Mouse (Mus musculus): ENCODE measurements around the gene Aldh1l1. TPM values are rescaled to one million over a fixed set of nuclear protein-coding genes. Genes with fewer than 3 reads are reported as not detected.

Gene Aldh1l1
- polyA plus RNA-seq, 1 experiment from 2014 or later: 1.1 TPM

GRCm38 (mm10) chr6:90462181-90462706 is 24.0 kb upstream of the Aldh1l1 start, which contains the start of gene Klf15:
Gene Klf15 (plus strand): TSS chr6:90462576.
- H3K9me3 ChIP-seq: no peaks in the 10 kb centered on the region
- H3K36me3 ChIP-seq: peaks cover 7% of the 10 kb centered on the region
- peak; percentile 39; the same call in 1 of the 2 replicates for ATAC-seq (ENCODE audit: extremely low read depth, insufficient number of reproducible peaks, low FRiP score, low TSS enrichment)
- H3K4me2 ChIP-seq: peak within 1 kb of the TSS; percentile 95
- peak within 1 kb of the TSS; percentile 84 for H3K9ac ChIP-seq
- peaks cover 22% of the 10 kb centered on the region for H3K4me1 ChIP-seq
- under 1% methylated on average over 70 of the region's 70 CpGs for WGBS
- peak within 1 kb of the TSS; percentile 85 for H3K27ac ChIP-seq (replicated peaks)
- H3K27me3 ChIP-seq (replicated peaks): peaks cover 40% of the 10 kb centered on the region
- H3K4me3 ChIP-seq: peak within 1 kb of the TSS; percentile 64

DNA sequence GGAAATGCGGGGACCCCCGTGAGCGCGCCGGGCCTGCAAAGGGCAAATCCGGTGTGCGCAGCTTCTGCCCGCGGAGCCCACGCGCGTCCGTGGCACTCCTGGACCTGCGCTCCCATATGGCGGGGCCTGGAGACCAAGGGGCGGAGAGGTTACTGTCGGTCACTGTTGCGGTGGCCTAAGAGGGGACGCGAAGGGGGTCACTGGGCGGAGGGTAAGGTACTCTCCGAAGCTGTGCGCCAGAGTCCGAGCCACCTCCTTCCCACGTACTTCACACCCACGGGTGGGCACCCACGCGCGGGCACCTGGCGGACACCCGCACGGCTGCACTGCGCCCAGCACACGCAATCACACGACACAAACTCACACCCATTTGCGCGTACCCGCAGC is 23.4 kb upstream of the Aldh1l1 start:
- Histone ChIP-seq H3K27me3 (replicated peaks) (peaks cover 40% of the 10 kb centered on the region), H3K4me1 (peaks cover 22% of the 10 kb centered on the region), H3K36me3 (peaks cover 13% of the 10 kb centered on the region), H3K9me3 (no peaks in the 10 kb centered on the region), H3K4me3 (peak overlapping the region; percentile 64), H3K4me2 (peak overlapping the region; percentile 95), H3K27ac (replicated peaks) (peak overlapping the region; percentile 85), H3K9ac (peak overlapping the region; percentile 84)
- under 1% methylated on average over 38 of the region's 38 CpGs for WGBS
- peak; percentile 7; the same call in 1 of the 2 replicates for ATAC-seq (ENCODE audit: extremely low read depth, insufficient number of reproducible peaks, low FRiP score, low TSS enrichment)

- no peaks in the 10 kb centered on the region for H3K9me3 ChIP-seq
- peaks cover 14% of the 10 kb centered on the region for H3K36me3 ChIP-seq
- ATAC-seq (ENCODE audit: extremely low read depth, insufficient number of reproducible peaks, low FRiP score, low TSS enrichment): peak; percentile 69; the same call in 1 of the 2 replicates
- under 1% methylated on average over 31 of the region's 31 CpGs for WGBS
- peak overlapping the region; percentile 95 for H3K4me2 ChIP-seq
- H3K27me3 ChIP-seq (replicated peaks): peaks cover 40% of the 10 kb centered on the region
- H3K4me3 ChIP-seq: peak overlapping the region; percentile 64
- peaks cover 22% of the 10 kb centered on the region for H3K4me1 ChIP-seq
- H3K9ac ChIP-seq: peak overlapping the region; percentile 84
- H3K27ac ChIP-seq (replicated peaks): peak overlapping the region; percentile 85
These were observed 22.9 kb upstream of the Aldh1l1 start for GRCm38 (mm10) chr6:90463228-90463862.

GRCm38 (mm10) chr6:90463890-90464421 is 22.3 kb upstream of the Aldh1l1 start:
- no peak for ATAC-seq (ENCODE audit: extremely low read depth, insufficient number of reproducible peaks, low FRiP score, low TSS enrichment)
- Histone ChIP-seq H3K9me3 (no peaks in the 10 kb centered on the region), H3K4me1 (peaks cover 22% of the 10 kb centered on the region), H3K27ac (replicated peaks) (peak overlapping the region; percentile 76), H3K36me3 (peaks cover 17% of the 10 kb centered on the region), H3K27me3 (replicated peaks) (peaks cover 40% of the 10 kb centered on the region), H3K4me3 (peak overlapping the region; percentile 64), H3K9ac (peak overlapping the region; percentile 45; the same call in 1 of the 2 replicates), H3K4me2 (peak overlapping the region; percentile 95)
- WGBS: 22% methylated on average over 7 of the region's 7 CpGs

DNA sequence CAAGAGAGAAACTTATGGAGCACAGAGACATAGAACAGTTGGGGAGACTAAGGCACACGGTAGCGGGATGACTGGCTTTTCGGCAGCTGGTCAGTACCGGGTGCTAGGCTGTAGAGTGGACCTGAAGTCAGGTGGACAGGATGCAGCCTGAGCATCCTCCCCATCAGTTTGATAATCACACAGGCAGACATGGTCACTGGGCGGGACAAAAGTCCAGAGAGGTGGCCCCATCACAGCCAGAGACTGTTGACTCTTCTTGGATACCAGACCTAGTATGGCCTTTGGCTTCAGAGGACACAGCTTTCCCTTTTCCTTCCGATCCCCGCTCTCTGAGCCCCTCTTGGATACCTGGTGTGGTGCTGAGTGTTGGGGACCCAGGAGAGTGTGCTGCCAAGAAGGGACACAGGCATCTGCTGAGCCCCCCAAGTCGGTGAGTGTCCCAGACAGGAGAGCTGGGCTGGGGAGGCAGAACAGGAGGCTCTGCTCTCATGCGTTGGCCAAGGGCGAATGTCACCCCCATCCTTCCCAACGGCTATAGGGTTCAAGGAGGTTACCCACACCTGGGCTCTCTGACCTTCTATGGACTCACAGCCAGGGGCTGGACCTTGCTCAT is 21.1 kb upstream of the Aldh1l1 start:
- Histone ChIP-seq H3K9me3 (no peaks in the 10 kb centered on the region), H3K27me3 (replicated peaks) (peaks cover 32% of the 10 kb centered on the region), H3K4me2 (no peak overlapping the region), H3K36me3 (peaks cover 24% of the 10 kb centered on the region), H3K27ac (replicated peaks) (no peak overlapping the region), H3K9ac (no peak overlapping the region), H3K4me3 (no peak overlapping the region), H3K4me1 (peaks cover 22% of the 10 kb centered on the region)
- no peak for ATAC-seq (ENCODE audit: extremely low read depth, insufficient number of reproducible peaks, low FRiP score, low TSS enrichment)
- 86% methylated on average over 11 of the region's 11 CpGs for WGBS

DNA sequence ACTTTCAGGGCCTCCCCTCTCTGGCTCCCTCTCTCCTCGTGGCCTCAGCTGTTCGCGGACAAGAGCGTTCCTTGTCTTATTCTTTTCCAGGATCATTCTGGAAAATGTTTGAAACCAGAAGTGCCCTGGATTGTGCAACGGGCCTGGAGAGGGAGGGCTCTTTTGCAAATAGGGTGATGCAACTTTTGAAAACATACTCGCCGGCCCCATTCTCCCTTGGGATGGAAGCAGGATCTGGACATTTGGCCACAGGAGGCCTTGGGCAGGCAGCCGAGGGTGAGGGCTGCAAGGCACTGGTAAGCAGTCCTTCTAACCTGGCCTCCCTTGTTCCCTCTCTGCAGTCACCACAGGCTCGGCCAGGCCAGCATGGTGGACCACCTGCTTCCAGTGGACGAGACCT is 20.1 kb upstream of the Aldh1l1 start:
- Histone ChIP-seq H3K4me3 (no peak overlapping the region), H3K27ac (replicated peaks) (no peak overlapping the region), H3K9ac (no peak overlapping the region), H3K9me3 (no peaks in the 10 kb centered on the region), H3K4me1 (peaks cover 29% of the 10 kb centered on the region), H3K27me3 (replicated peaks) (peaks cover 23% of the 10 kb centered on the region), H3K36me3 (peaks cover 24% of the 10 kb centered on the region), H3K4me2 (no peak overlapping the region)
- no peak for ATAC-seq (ENCODE audit: extremely low read depth, insufficient number of reproducible peaks, low FRiP score, low TSS enrichment)
- 72% methylated on average over 10 of the region's 10 CpGs for WGBS

GRCm38 (mm10) chr6:90466847-90467410 is 19.3 kb upstream of the Aldh1l1 start:
- ATAC-seq (ENCODE audit: extremely low read depth, insufficient number of reproducible peaks, low FRiP score, low TSS enrichment): no peak
- WGBS: 84% methylated on average over 12 of the region's 12 CpGs
- no peak overlapping the region for H3K4me3 ChIP-seq
- peaks cover 14% of the 10 kb centered on the region for H3K27me3 ChIP-seq (replicated peaks)
- no peak overlapping the region for H3K9ac ChIP-seq
- H3K4me2 ChIP-seq: no peak overlapping the region
- H3K4me1 ChIP-seq: peaks cover 35% of the 10 kb centered on the region
- no peaks in the 10 kb centered on the region for H3K9me3 ChIP-seq
- peaks cover 24% of the 10 kb centered on the region for H3K36me3 ChIP-seq
- H3K27ac ChIP-seq (replicated peaks): no peak overlapping the region

GRCm38 (mm10) chr6:90468216-90468615 is 18.0 kb upstream of the Aldh1l1 start:
- no peak overlapping the region for H3K4me3 ChIP-seq
- no peak overlapping the region for H3K9ac ChIP-seq
- H3K4me1 ChIP-seq: peaks cover 30% of the 10 kb centered on the region
- 22% methylated on average over 1 of the region's 1 CpGs for WGBS
- no peak for ATAC-seq (ENCODE audit: extremely low read depth, insufficient number of reproducible peaks, low FRiP score, low TSS enrichment)
- peaks cover 11% of the 10 kb centered on the region for H3K27me3 ChIP-seq (replicated peaks)
- no peak overlapping the region for H3K4me2 ChIP-seq
- no peak overlapping the region for H3K27ac ChIP-seq (replicated peaks)
- peaks cover 24% of the 10 kb centered on the region for H3K36me3 ChIP-seq
- no peaks in the 10 kb centered on the region for H3K9me3 ChIP-seq

GRCm38 (mm10) chr6:90469041-90469440 is 17.2 kb upstream of the Aldh1l1 start:
- H3K27ac ChIP-seq (replicated peaks): no peak overlapping the region
- peaks cover 26% of the 10 kb centered on the region for H3K36me3 ChIP-seq
- H3K9ac ChIP-seq: no peak overlapping the region
- no peaks in the 10 kb centered on the region for H3K9me3 ChIP-seq
- ATAC-seq (ENCODE audit: extremely low read depth, insufficient number of reproducible peaks, low FRiP score, low TSS enrichment): no peak
- H3K27me3 ChIP-seq (replicated peaks): peaks cover 10% of the 10 kb centered on the region
- no peak overlapping the region for H3K4me2 ChIP-seq
- peaks cover 23% of the 10 kb centered on the region for H3K4me1 ChIP-seq
- WGBS: 78% methylated on average over 6 of the region's 6 CpGs
- H3K4me3 ChIP-seq: no peak overlapping the region

DNA sequence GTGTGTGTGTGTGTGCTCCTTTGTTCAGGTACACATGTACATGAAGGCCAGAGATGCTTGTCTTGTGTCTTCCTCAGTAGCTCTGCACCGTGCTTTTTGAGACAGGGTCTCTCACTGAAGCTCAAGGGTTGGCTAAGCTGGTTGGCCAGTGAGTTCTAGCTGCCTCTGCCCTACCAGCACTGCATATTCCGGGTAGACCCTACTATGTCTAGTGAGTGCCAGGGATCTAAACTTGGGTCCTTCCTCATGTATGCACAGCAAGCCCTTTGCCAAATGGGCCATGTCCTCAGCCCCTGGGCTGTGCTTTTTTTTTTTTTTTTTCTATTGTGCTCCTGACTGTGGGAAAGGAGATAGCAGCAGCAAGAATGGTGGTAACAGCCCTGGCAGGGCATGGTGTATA is 16.0 kb upstream of the Aldh1l1 start:
- Histone ChIP-seq H3K27me3 (replicated peaks) (peaks cover 5% of the 10 kb centered on the region; the same call in 1 of the 2 replicates), H3K4me2 (no peak overlapping the region), H3K9ac (no peak overlapping the region), H3K4me1 (peaks cover 16% of the 10 kb centered on the region), H3K9me3 (no peaks in the 10 kb centered on the region), H3K4me3 (no peak overlapping the region), H3K27ac (replicated peaks) (0 out of 2 replicates have a peak overlapping the region, but pooled peaks have one; percentile 71), H3K36me3 (peaks cover 31% of the 10 kb centered on the region)
- 83% methylated on average over 2 of the region's 2 CpGs for WGBS
- no peak for ATAC-seq (ENCODE audit: extremely low read depth, insufficient number of reproducible peaks, low FRiP score, low TSS enrichment)

DNA sequence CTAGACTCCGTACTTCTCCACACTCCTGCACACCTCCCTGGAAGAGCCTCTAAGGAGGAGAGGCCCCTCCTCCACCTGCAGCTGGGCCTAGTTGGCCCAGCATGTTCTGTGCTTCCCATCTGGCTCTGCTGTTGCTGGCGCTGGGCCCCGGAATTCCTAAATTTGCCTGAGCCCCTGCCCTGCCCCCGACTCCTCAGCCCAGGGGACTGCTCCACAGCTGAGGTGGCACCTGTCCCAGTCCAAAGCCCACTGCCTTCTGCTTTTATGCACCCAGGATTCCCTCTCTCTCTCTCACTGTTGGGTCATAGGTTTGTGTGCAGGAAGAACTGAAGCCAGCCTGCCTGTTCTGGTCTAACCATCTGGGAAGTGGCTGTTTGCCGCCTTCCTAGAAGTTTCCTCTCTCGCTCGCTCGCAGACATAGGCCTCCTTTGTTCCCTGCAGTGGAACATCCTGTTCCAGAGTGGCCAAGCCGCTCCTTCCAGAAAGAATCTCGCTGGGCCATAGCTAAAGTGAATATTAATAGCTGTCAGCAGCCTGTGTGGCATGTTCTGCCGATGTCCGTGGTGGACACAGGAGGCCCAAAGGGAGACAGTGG is 15.2 kb upstream of the Aldh1l1 start:
- Histone ChIP-seq H3K27ac (replicated peaks) (peak overlapping the region; percentile 71), H3K4me1 (peaks cover 16% of the 10 kb centered on the region), H3K27me3 (replicated peaks) (no peaks in the 10 kb centered on the region), H3K36me3 (peaks cover 31% of the 10 kb centered on the region), H3K4me3 (no peak overlapping the region), H3K9me3 (no peaks in the 10 kb centered on the region), H3K9ac (no peak overlapping the region), H3K4me2 (no peak overlapping the region)
- ATAC-seq (ENCODE audit: extremely low read depth, insufficient number of reproducible peaks, low FRiP score, low TSS enrichment): no peak
- 52% methylated on average over 12 of the region's 12 CpGs for WGBS

Measured in heart, embryonic 13.5 days (tissue).